11 mouse cellular contexts compared by ENCODE assay signal in genomic region chr7:73614341-73614740, GRCm38 (mm10).
A peak's percentile ranks its signal among the peaks of the same experiment; 100 is the strongest.
DNase-seq lines count a peak whose midpoint lies in the region; ATAC-seq and TF ChIP-seq lines count a peak whose summit lies in the region.
"Had no signal": no experiment of that assay in that cellular context is flagged by ENCODE, and none has a peak within 500 bp of the region (broad histone marks: within the 10 kb centered on the region; RNA-seq: fewer than 3 reads in every experiment).

No protein-coding gene starts in this region.

- no peak for ATAC-seq in hindbrain, postnatal 0 days
- no peak for ATAC-seq in hindbrain, embryonic 14.5 days (ENCODE audit: low FRiP score)
- ATAC-seq in intestine, postnatal 0 days, result no peak
- no peak for ATAC-seq in megakaryocyte-erythroid progenitor cell, adult 5-6 weeks (replicated peaks; ENCODE audit: low FRiP score, low TSS enrichment, poor library complexity, severe bottlenecking)

- peak; percentile 27 for DNase-seq in hindbrain, postnatal 0 days (ENCODE audit: low spot score)
- no peak for DNase-seq in hindbrain, embryonic 14.5 days (ENCODE audit: low spot score)
- peak; percentile 41 for DNase-seq in 416B (ENCODE audit: low read depth)
- peak; percentile 37 for DNase-seq in NIH3T3 (ENCODE audit: low read depth)
- no peak for DNase-seq in left cerebral cortex, adult 8-10 months (ENCODE audit: low spot score in 2 of 2)
- no peak for DNase-seq in spleen, adult 18-20 months
- DNase-seq: adrenal gland, postnatal 14 days; cerebellum, adult 8-10 months had no signal

- H3K4me2 ChIP-seq in hindbrain, postnatal 0 days (ENCODE audit: low read depth, low read length), result no peak overlapping the region
- no peak overlapping the region for H3K4me2 ChIP-seq in hindbrain, embryonic 14.5 days (replicated peaks)
- H3K4me2 ChIP-seq in intestine, postnatal 0 days (replicated peaks; ENCODE audit: low read depth), result no peak overlapping the region
- H3K4me2 ChIP-seq: limb, embryonic 12.5 days had no signal

- peak overlapping the region; percentile 41; the same call in 1 of the 2 replicates for H3K27ac ChIP-seq in hindbrain, postnatal 0 days
- H3K27ac ChIP-seq in hindbrain, embryonic 14.5 days, result no peak overlapping the region
- no peak overlapping the region; the same call in 1 of the 2 replicates for H3K27ac ChIP-seq in intestine, postnatal 0 days (ENCODE audit: low read depth, low read length)

- no peaks in the 10 kb centered on the region for H3K36me3 ChIP-seq in hindbrain, postnatal 0 days (ENCODE audit: insufficient read depth, low read length)
- no peaks in the 10 kb centered on the region for H3K36me3 ChIP-seq in hindbrain, embryonic 14.5 days (replicated peaks; ENCODE audit: control insufficient read depth, insufficient read depth)
- H3K36me3 ChIP-seq in intestine, postnatal 0 days (ENCODE audit: control insufficient read depth, insufficient read depth), result no peaks in the 10 kb centered on the region
- H3K36me3 ChIP-seq: limb, embryonic 12.5 days had no signal

- H3K27me3 ChIP-seq in hindbrain, postnatal 0 days (ENCODE audit: insufficient read depth, low read length), result no peaks in the 10 kb centered on the region
- H3K27me3 ChIP-seq in hindbrain, embryonic 14.5 days (ENCODE audit: control insufficient read depth, insufficient read depth, low read length), result no peaks in the 10 kb centered on the region
- no peaks in the 10 kb centered on the region for H3K27me3 ChIP-seq in intestine, postnatal 0 days (replicated peaks; ENCODE audit: control insufficient read depth, insufficient read depth, low read length)
- H3K27me3 ChIP-seq: limb, embryonic 12.5 days had no signal

- H3K4me3 ChIP-seq in hindbrain, postnatal 0 days (ENCODE audit: low read length), result no peak overlapping the region
- no peak overlapping the region for H3K4me3 ChIP-seq in hindbrain, embryonic 14.5 days (replicated peaks; ENCODE audit: low read length)
- no peak overlapping the region for H3K4me3 ChIP-seq in intestine, postnatal 0 days (ENCODE audit: low read depth, low read length)
- H3K4me3 ChIP-seq: limb, embryonic 12.5 days had no signal

- peaks cover 18% of the 10 kb centered on the region for H3K4me1 ChIP-seq in hindbrain, postnatal 0 days (ENCODE audit: insufficient read depth, low read length)
- peaks cover 20% of the 10 kb centered on the region for H3K4me1 ChIP-seq in hindbrain, embryonic 14.5 days (replicated peaks; ENCODE audit: control insufficient read depth, insufficient read depth, low read length)
- H3K4me1 ChIP-seq in intestine, postnatal 0 days (replicated peaks; ENCODE audit: control insufficient read depth, insufficient read depth, low read length), result peaks cover 6% of the 10 kb centered on the region

- 71% methylated on average over 4 of the region's 4 CpGs for WGBS in hindbrain, postnatal 0 days
- 74% methylated on average over 4 of the region's 4 CpGs for WGBS in hindbrain, embryonic 14.5 days
- 87% methylated on average over 4 of the region's 4 CpGs for WGBS in intestine, postnatal 0 days

- H3K9me3 ChIP-seq in hindbrain, postnatal 0 days (ENCODE audit: low read length), result no peaks in the 10 kb centered on the region
- no peaks in the 10 kb centered on the region for H3K9me3 ChIP-seq in hindbrain, embryonic 14.5 days (ENCODE audit: control insufficient read depth, low read length)
- H3K9me3 ChIP-seq in intestine, postnatal 0 days (ENCODE audit: control insufficient read depth), result no peaks in the 10 kb centered on the region
- H3K9me3 ChIP-seq: limb, embryonic 12.5 days had no signal

- TF ChIP-seq CTCF in hindbrain, postnatal 0 days (IDR thresholded peaks at IDR 0.05; ENCODE audit: low read depth), result no peak
- 0 out of 2 replicates have a peak, but pooled peaks have one; percentile 3 for TF ChIP-seq CTCF in intestine, postnatal 0 days (IDR thresholded peaks at IDR 0.05; ENCODE audit: low read depth)

- H3K9ac ChIP-seq in hindbrain, postnatal 0 days (replicated peaks; ENCODE audit: low read length), result no peak overlapping the region
- H3K9ac ChIP-seq in hindbrain, embryonic 14.5 days, result no peak overlapping the region
- H3K9ac ChIP-seq in intestine, postnatal 0 days (ENCODE audit: low read depth, low read length), result no peak overlapping the region
- H3K9ac ChIP-seq: limb, embryonic 12.5 days had no signal

Comparison
In these comparisons a context has a peak if more than half of its experiments do, and no peak if none do; other contexts are left out.
1. DNase-seq: peak in hindbrain, postnatal 0 days (single experiment), 416B (single experiment) and NIH3T3 (single experiment); none in hindbrain, embryonic 14.5 days (single experiment), left cerebral cortex, adult 8-10 months (0 of 2) and spleen, adult 18-20 months (0 of 2).